Mouse (Mus musculus): Measurements from ENCODE around the gene Pram1. TPM values are rescaled to one million over a fixed set of nuclear protein-coding genes. Genes with fewer than 3 reads are reported as not detected.
"Not testable (repeated sequence)": the region's sequence is repeated elsewhere in the genome, so short reads cannot be mapped to it uniquely, and the experiment has no call there.

Pram1 gene
- polyA plus RNA-seq (2014; fragmentation: Nextera tagmentation; extraction: Ambion mirVana), result 0.39 and 0.97 TPM in 2 replicates

DNA sequence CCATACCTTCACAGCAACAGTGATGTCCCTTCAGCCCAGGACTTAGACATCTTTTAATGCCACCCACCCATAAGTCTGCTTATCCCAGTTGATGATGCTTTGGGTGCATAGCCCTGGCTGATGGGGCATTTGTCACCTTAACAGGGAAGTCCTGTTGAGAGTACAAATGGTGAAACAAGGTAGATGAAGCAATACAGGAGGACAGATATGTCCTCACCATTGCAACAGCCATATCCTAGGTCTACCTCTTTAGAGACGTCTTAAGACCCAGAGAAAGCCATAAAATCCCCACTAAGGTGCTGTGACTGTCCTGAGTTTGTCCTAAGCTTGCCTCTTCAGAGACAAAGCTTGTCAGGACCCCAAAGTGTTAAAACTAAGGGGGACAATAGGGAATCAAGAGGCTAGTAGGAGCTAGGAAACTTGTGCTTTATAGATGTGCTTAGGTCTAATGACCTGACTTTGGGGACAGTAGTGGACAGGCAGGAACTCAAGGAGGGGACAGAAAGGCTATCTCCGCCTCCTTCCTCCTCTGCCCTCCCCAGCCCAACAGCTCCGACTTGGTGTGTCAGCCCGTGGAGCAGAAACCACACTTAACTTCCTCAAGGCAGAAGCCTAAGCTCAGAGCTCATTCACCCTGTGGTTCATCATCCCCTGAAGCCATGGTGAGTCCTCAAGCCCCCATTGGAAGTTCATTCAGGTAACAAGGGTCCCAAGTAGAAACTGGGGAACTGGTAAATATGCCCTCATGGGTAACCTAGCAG lies at the start of gene Pram1:
Gene Pram1, plus strand, starts transcription at position 541 of the 761 bp plus-strand sequence.
- Histone ChIP-seq H3K27ac (ENCODE audit: low read depth) (no peak within 1 kb of the TSS), H3K4me2 (ENCODE audit: low read length) (no peak within 1 kb of the TSS), H3K9ac (ENCODE audit: low read length) (no peak within 1 kb of the TSS), H3K4me1 (replicated peaks; ENCODE audit: control insufficient read depth, insufficient read depth, low read length) (no peaks in the 10 kb centered on the region), H3K27me3 (replicated peaks; ENCODE audit: control insufficient read depth, insufficient read depth, low read length) (no peaks in the 10 kb centered on the region), H3K9me3 (ENCODE audit: control insufficient read depth, low read length) (no peaks in the 10 kb centered on the region), H3K4me3 (ENCODE audit: low read depth, low read length) (no peak within 1 kb of the TSS), H3K36me3 (ENCODE audit: control insufficient read depth, insufficient read depth, low read length) (0 out of 2 replicates have a peak, but pooled peaks cover 8% of the 10 kb centered on the region)
- DNase-seq (ENCODE audit: low spot score) (no peak), ATAC-seq (replicated peaks; ENCODE audit: low FRiP score, low TSS enrichment, low read depth) (no peak)
- 88% methylated on average over 4 of the region's 4 CpGs for WGBS

DNA sequence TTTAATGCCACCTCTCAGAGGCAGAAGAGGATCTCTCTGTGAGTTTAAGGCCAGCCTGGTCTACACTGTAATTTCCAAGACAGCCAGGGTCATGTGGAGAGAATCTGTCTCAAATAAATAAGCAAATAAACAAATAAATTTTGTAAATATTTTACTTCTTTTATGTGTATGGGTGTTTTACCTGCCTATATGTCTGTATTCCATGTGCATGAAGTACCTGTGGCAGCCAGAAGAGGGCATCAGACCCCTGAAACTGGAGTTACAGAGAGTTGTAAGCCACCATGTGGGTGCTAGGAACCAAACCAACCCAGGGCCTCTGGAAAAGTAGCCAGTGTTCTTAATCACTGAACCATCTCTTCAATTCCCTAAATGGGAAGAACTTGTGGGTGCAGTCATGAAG lies 40.6 kb upstream of the Pram1 start:
- Histone ChIP-seq H3K27ac (ENCODE audit: low read depth) (no peak overlapping the region), H3K9ac (ENCODE audit: low read length) (no peak overlapping the region), H3K27me3 (replicated peaks; ENCODE audit: control insufficient read depth, insufficient read depth, low read length) (no peaks in the 10 kb centered on the region), H3K4me3 (ENCODE audit: low read depth, low read length) (no peak overlapping the region), H3K9me3 (ENCODE audit: control insufficient read depth, low read length) (peaks cover 5% of the 10 kb centered on the region; the same call in 1 of the 2 replicates), H3K36me3 (ENCODE audit: control insufficient read depth, insufficient read depth, low read length) (no peaks in the 10 kb centered on the region), H3K4me2 (ENCODE audit: low read length) (no peak overlapping the region), H3K4me1 (replicated peaks; ENCODE audit: control insufficient read depth, insufficient read depth, low read length) (no peaks in the 10 kb centered on the region)
- no peak for DNase-seq (ENCODE audit: low spot score)
- no peak for ATAC-seq (replicated peaks; ENCODE audit: low FRiP score, low TSS enrichment, low read depth)

DNA sequence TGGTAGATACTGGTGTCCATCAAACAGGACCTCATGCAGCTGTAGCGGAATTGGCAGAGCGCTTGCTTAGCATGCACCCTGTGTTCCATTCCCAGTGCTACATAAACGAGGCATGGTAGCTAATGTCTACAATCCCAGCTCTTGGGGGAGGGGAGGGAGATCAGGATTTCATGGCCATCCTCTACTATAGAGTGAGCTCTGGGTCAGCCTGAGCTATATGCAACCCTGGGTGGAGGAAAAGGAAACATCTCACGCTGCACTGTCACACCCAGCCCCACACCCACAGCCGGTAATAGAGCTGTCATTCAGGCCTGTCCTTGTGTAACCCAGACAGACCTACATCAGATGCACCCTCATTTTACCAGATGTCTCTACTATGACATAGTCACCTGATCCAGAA lies 39.4 kb upstream of the Pram1 start:
- 92% methylated on average over 5 of the region's 5 CpGs for WGBS
- Histone ChIP-seq H3K4me1 (replicated peaks; ENCODE audit: control insufficient read depth, insufficient read depth, low read length) (no peaks in the 10 kb centered on the region), H3K36me3 (ENCODE audit: control insufficient read depth, insufficient read depth, low read length) (no peaks in the 10 kb centered on the region), H3K4me2 (ENCODE audit: low read length) (no peak overlapping the region), H3K4me3 (ENCODE audit: low read depth, low read length) (no peak overlapping the region), H3K27me3 (replicated peaks; ENCODE audit: control insufficient read depth, insufficient read depth, low read length) (no peaks in the 10 kb centered on the region), H3K27ac (ENCODE audit: low read depth) (no peak overlapping the region), H3K9ac (ENCODE audit: low read length) (no peak overlapping the region), H3K9me3 (ENCODE audit: control insufficient read depth, low read length) (peaks cover 5% of the 10 kb centered on the region; the same call in 1 of the 2 replicates)
- no peak for ATAC-seq (replicated peaks; ENCODE audit: low FRiP score, low TSS enrichment, low read depth)
- no peak for DNase-seq (ENCODE audit: low spot score)

DNA sequence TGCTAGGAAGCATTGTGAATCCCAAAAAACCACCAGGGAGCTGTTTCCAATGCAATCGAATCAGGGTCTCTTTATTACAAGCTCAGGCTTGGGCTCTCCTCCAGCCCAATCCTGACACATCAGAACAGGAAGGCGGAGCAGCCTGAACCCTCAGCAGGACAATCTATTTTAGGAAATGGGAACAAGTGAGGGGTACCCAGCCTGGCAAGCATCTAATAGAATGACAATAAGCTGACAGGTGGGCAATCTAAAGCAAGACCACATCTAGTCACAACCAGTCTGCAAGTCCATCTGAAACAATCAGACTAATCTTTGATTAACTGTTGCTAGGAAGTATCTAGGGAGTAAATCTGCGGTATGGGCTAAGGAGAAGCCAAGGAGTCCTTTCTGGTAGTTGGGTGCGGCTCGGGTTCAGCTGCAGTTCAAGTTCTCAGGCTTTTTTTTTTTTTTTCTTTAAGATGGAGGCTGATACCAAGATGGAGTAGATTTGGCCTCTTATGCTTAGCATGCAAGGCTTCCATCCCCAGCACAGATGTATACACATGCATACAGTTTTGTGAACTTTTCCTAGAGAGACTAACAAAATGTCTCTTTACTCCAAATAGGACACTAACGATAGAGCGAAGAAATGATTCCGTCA lies 37.9 kb upstream of the Pram1 start:
- H3K9me3 ChIP-seq (ENCODE audit: control insufficient read depth, low read length), result peaks cover 5% of the 10 kb centered on the region; the same call in 1 of the 2 replicates
- H3K9ac ChIP-seq (ENCODE audit: low read length), result no peak overlapping the region
- no peaks in the 10 kb centered on the region for H3K27me3 ChIP-seq (replicated peaks; ENCODE audit: control insufficient read depth, insufficient read depth, low read length)
- no peak overlapping the region for H3K4me3 ChIP-seq (ENCODE audit: low read depth, low read length)
- H3K4me1 ChIP-seq (replicated peaks; ENCODE audit: control insufficient read depth, insufficient read depth, low read length), result no peaks in the 10 kb centered on the region
- ATAC-seq (replicated peaks; ENCODE audit: low FRiP score, low TSS enrichment, low read depth) (no peak), DNase-seq (ENCODE audit: low spot score) (no peak)
- H3K36me3 ChIP-seq (ENCODE audit: control insufficient read depth, insufficient read depth, low read length), result no peaks in the 10 kb centered on the region
- 83% methylated on average over 8 of the region's 8 CpGs for WGBS
- no peak overlapping the region for H3K27ac ChIP-seq (ENCODE audit: low read depth)
- no peak overlapping the region for H3K4me2 ChIP-seq (ENCODE audit: low read length)

DNA sequence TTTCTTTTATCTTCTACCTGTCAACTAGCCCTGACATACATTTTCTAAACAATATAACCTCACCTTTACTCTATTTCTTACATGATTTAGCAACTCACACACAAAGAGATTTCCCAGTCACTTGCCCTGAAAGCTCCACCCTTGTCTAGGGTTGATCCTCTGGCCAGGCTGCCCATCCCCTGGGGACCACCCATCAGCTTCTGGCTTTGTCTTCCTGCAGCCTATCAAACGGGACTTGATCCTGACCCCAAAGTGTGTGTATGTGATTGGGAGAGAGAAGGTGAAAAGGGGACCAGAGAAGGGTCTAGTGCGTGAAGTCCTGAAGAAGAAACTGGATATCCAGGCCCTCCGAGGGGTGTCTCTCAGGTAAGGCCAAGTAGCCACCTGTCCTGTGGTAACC lies 37.0 kb upstream of the Pram1 start:
- peaks cover 5% of the 10 kb centered on the region; the same call in 1 of the 2 replicates for H3K9me3 ChIP-seq (ENCODE audit: control insufficient read depth, low read length)
- H3K4me3 ChIP-seq (ENCODE audit: low read depth, low read length), result no peak overlapping the region
- H3K9ac ChIP-seq (ENCODE audit: low read length), result no peak overlapping the region
- H3K27ac ChIP-seq (ENCODE audit: low read depth), result no peak overlapping the region
- WGBS, result 74% methylated on average over 3 of the region's 3 CpGs
- H3K27me3 ChIP-seq (replicated peaks; ENCODE audit: control insufficient read depth, insufficient read depth, low read length), result no peaks in the 10 kb centered on the region
- DNase-seq (ENCODE audit: low spot score) (no peak), ATAC-seq (replicated peaks; ENCODE audit: low FRiP score, low TSS enrichment, low read depth) (no peak)
- no peaks in the 10 kb centered on the region for H3K4me1 ChIP-seq (replicated peaks; ENCODE audit: control insufficient read depth, insufficient read depth, low read length)
- H3K36me3 ChIP-seq (ENCODE audit: control insufficient read depth, insufficient read depth, low read length), result no peaks in the 10 kb centered on the region
- H3K4me2 ChIP-seq (ENCODE audit: low read length), result no peak overlapping the region

DNA sequence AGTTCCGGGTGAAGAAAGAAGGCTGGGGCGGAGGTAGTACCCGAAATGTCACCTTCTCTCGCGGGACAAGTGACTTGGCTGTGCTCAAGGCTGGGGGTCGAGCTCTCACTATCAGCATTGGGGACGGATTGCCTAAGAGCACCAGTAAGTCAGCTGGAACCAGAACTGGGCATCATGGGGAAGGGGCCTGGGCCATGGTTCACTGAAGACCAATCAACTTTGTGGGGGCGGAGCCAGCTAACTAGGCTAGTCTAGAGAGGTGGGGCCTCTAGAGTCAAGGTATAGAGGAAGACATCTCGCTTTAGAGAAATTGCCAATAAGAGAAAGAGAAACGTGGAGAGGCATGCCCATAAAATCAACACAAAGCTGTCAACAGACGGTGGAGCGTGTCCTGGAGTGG lies 35.9 kb upstream of the Pram1 start:
- Histone ChIP-seq H3K9me3 (ENCODE audit: control insufficient read depth, low read length) (peaks cover 5% of the 10 kb centered on the region; the same call in 1 of the 2 replicates), H3K27ac (ENCODE audit: low read depth) (no peak overlapping the region), H3K4me3 (ENCODE audit: low read depth, low read length) (no peak overlapping the region), H3K4me1 (replicated peaks; ENCODE audit: control insufficient read depth, insufficient read depth, low read length) (no peaks in the 10 kb centered on the region), H3K4me2 (ENCODE audit: low read length) (no peak overlapping the region), H3K36me3 (ENCODE audit: control insufficient read depth, insufficient read depth, low read length) (no peaks in the 10 kb centered on the region), H3K27me3 (replicated peaks; ENCODE audit: control insufficient read depth, insufficient read depth, low read length) (no peaks in the 10 kb centered on the region), H3K9ac (ENCODE audit: low read length) (no peak overlapping the region)
- 87% methylated on average over 12 of the region's 12 CpGs for WGBS
- DNase-seq (ENCODE audit: low spot score) (no peak), ATAC-seq (replicated peaks; ENCODE audit: low FRiP score, low TSS enrichment, low read depth) (no peak)

DNA sequence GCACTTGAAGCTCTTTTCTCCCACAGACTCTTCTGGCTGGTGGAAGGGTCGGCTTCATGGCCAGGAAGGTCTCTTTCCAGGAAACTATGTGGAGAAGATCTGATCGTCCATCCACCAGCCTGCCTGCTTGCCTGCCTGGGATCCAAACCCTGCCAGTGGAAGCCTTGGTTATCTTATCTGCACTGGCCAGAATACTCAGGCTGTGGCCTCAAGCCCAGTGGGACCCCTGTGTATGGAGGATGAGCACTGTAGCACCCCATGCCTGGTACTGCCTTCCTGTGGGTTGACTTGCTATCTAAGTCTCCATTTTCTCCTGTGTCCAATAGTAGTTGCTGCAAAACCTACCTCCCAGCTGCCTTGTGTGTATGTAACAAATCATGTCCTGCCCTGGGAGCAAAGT lies 30.6 kb upstream of the Pram1 start:
- no peak overlapping the region for H3K9ac ChIP-seq (ENCODE audit: low read length)
- no peaks in the 10 kb centered on the region for H3K4me1 ChIP-seq (replicated peaks; ENCODE audit: control insufficient read depth, insufficient read depth, low read length)
- H3K27me3 ChIP-seq (replicated peaks; ENCODE audit: control insufficient read depth, insufficient read depth, low read length), result no peaks in the 10 kb centered on the region
- DNase-seq (ENCODE audit: low spot score) (no peak), ATAC-seq (replicated peaks; ENCODE audit: low FRiP score, low TSS enrichment, low read depth) (no peak)
- no peak overlapping the region for H3K4me3 ChIP-seq (ENCODE audit: low read depth, low read length)
- H3K27ac ChIP-seq (ENCODE audit: low read depth), result no peak overlapping the region
- H3K4me2 ChIP-seq (ENCODE audit: low read length), result no peak overlapping the region
- no peaks in the 10 kb centered on the region for H3K9me3 ChIP-seq (ENCODE audit: control insufficient read depth, low read length)
- H3K36me3 ChIP-seq (ENCODE audit: control insufficient read depth, insufficient read depth, low read length), result no peaks in the 10 kb centered on the region
- WGBS, result 92% methylated on average over 2 of the region's 2 CpGs

DNA sequence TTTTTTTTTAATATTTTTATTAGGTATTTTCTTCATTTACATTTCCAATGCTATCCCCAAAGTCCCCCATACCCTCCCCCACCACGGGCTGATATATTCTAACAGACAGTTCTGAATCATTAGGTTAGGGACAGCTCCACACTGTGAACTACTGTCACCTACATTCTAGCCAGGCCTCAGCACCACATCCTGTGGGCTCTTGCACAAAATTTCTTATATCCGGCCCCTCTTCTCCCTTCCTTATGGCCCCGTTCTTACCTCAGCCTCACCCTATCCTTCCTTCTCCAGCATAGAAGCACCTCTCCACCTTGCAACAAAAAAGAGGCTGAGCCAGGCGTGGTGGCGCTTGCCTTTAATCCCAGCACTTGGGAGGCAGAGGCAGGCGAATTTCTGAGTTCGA lies 27.3 kb upstream of the Pram1 start:
- no peaks in the 10 kb centered on the region for H3K9me3 ChIP-seq (ENCODE audit: control insufficient read depth, low read length)
- H3K27ac ChIP-seq (ENCODE audit: low read depth), result no peak overlapping the region
- H3K9ac ChIP-seq (ENCODE audit: low read length), result no peak overlapping the region
- WGBS, result 84% methylated on average over 7 of the region's 7 CpGs
- no peak for DNase-seq (ENCODE audit: low spot score)
- no peak overlapping the region for H3K4me2 ChIP-seq (ENCODE audit: low read length)
- no peaks in the 10 kb centered on the region for H3K36me3 ChIP-seq (ENCODE audit: control insufficient read depth, insufficient read depth, low read length)
- H3K27me3 ChIP-seq (replicated peaks; ENCODE audit: control insufficient read depth, insufficient read depth, low read length), result no peaks in the 10 kb centered on the region
- no peak overlapping the region for H3K4me3 ChIP-seq (ENCODE audit: low read depth, low read length)
- no peaks in the 10 kb centered on the region for H3K4me1 ChIP-seq (replicated peaks; ENCODE audit: control insufficient read depth, insufficient read depth, low read length)
- ATAC-seq (replicated peaks; ENCODE audit: low FRiP score, low TSS enrichment, low read depth), result no peak

DNA sequence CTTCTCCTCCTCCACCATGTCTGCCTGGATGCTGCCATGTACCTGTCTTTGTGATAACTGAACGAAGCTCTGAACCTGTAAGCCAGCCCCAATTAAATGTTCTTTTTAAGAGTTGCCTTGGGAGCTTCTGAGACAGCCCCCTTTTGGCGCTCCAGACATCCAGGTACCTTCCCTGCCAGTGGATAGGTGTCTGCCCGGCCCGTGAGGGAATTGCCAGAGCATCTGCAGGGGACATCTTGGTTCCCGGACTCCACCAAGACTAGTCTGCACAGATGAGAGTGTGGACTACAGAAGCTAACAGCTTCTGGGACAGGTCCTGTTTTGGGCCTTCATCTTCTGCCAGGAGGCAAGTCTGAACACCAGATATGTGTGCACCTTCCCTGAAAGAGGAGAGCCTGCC lies 24.1 kb upstream of the Pram1 start:
- not testable (repeated sequence) for DNase-seq (ENCODE audit: low spot score); H3K9me3 ChIP-seq (ENCODE audit: control insufficient read depth, low read length)

More for the DNA sequence above, 24.1 kb upstream of the Pram1 start:
- not testable (repeated sequence) for H3K27ac ChIP-seq (ENCODE audit: low read depth); H3K4me2 ChIP-seq (ENCODE audit: low read length); H3K36me3 ChIP-seq (ENCODE audit: control insufficient read depth, insufficient read depth, low read length); ATAC-seq (replicated peaks; ENCODE audit: low FRiP score, low TSS enrichment, low read depth); H3K9ac ChIP-seq (ENCODE audit: low read length); H3K4me3 ChIP-seq (ENCODE audit: low read depth, low read length); H3K4me1 ChIP-seq (replicated peaks; ENCODE audit: control insufficient read depth, insufficient read depth, low read length); H3K27me3 ChIP-seq (replicated peaks; ENCODE audit: control insufficient read depth, insufficient read depth, low read length)
- 83% methylated on average over 5 of the region's 5 CpGs for WGBS

All from intestine, embryonic 14.5 days (tissue).